Mouse (Mus musculus) stomach, embryonic 14.5 days (tissue): ENCODE data around the gene Agrn. TPM values are rescaled to one million over a fixed set of nuclear protein-coding genes. Genes with fewer than 3 reads are reported as not detected.
A peak's percentile ranks its signal among the peaks of the same experiment; 100 is the strongest.

ENCODE experiments used
- ATAC-seq: fragments of 200-750 bp; cut with Nextera tagmentation; 2 replicates; pipeline ENCODE4 v1.8.0; 2017; ENCODE audit warnings: low read depth, moderate TSS enrichment; ENCODE audit not compliant: insufficient number of reproducible peaks, insufficient read depth, low FRiP score
- H3K27ac ChIP-seq: fragments of 300-500 bp; sonication (generic); 2 replicates; pipeline ENCODE4 v1.5.1; 2014; ENCODE audit warnings: mild to moderate bottlenecking, low read length, moderate library complexity, mixed read lengths
- H3K27me3 ChIP-seq: fragments of 300-500 bp; sonication (generic); 2 replicates; pipeline ENCODE4 v1.6.1; 2014; ENCODE audit warnings: low read length, control low read depth, mixed read lengths; ENCODE audit not compliant: control insufficient read depth, insufficient read depth
- H3K36me3 ChIP-seq: fragments of 300-500 bp; sonication (generic); 2 replicates; pipeline ENCODE4 v1.6.1; 2014; ENCODE audit warnings: mild to moderate bottlenecking, control low read depth, low read length, moderate library complexity, mixed read lengths; ENCODE audit not compliant: control insufficient read depth, insufficient read depth
- H3K4me1 ChIP-seq: fragments of 300-500 bp; sonication (generic); 2 replicates; pipeline ENCODE4 v1.6.1; 2014; ENCODE audit warnings: low read length, control low read depth, mixed read lengths; ENCODE audit not compliant: control insufficient read depth, insufficient read depth
- H3K4me2 ChIP-seq: fragments of 300-500 bp; sonication (generic); replicated peaks from 2 replicates; pipeline ENCODE4 v1.6.1; 2014; ENCODE audit warnings: low read depth, low read length, control low read depth
- H3K4me3 ChIP-seq: fragments of 300-500 bp; sonication (generic); 2 replicates; pipeline ENCODE4 v1.5.1; 2014; ENCODE audit warnings: low read depth, low read length, control low read depth
- H3K9ac ChIP-seq: fragments of 300-500 bp; sonication (generic); replicated peaks from 2 replicates; pipeline ENCODE4 v1.6.1; 2014; ENCODE audit warnings: low read depth, mild to moderate bottlenecking, control low read depth, low read length, moderate library complexity, mixed read lengths
- H3K9me3 ChIP-seq: fragments of 300-500 bp; sonication (generic); 2 replicates; pipeline ENCODE4 v1.6.1; 2016; ENCODE audit warnings: low read depth, low read length, control low read depth; ENCODE audit not compliant: control insufficient read depth
- WGBS: fragments of 180-500 bp; shearing (Covaris S2); extraction: QIAGEN DNeasy Blood & Tissue Kit; methylation state at CpG from one replicate; pipeline ENCODE4 v1.1.7; 2014; 5-methylcytosine and 5-hydroxymethylcytosine counted together
- polyA plus RNA-seq: library from polyadenylated mRNA; unstranded; fragments of >200 nt; fragmentation: Nextera tagmentation; extraction: Ambion mirVana; gene quantifications from 2 replicates; pipeline ENCODE4 v1.2.1, GENCODE M21; 2014

Gene Agrn
- 83.0 and 84.1 TPM in 2 replicates for polyA plus RNA-seq

GRCm38 (mm10) chr4:156197131-156197828, at the start of gene Agrn:
Gene Agrn (minus strand): TSS chr4:156197488.
- Histone ChIP-seq H3K4me1 (peaks cover 37% of the 10 kb centered on the region), H3K27me3 (no peaks in the 10 kb centered on the region; the same call in 1 of the 2 replicates), H3K4me2 (peak within 1 kb of the TSS; percentile 92), H3K4me3 (peak within 1 kb of the TSS; percentile 92), H3K36me3 (peaks cover 14% of the 10 kb centered on the region), H3K27ac (peak within 1 kb of the TSS; percentile 91), H3K9me3 (no peaks in the 10 kb centered on the region), H3K9ac (peak within 1 kb of the TSS; percentile 87)
- peak; percentile 83 for ATAC-seq
- WGBS: 1% methylated on average over 45 of the region's 88 CpGs

GRCm38 (mm10) chr4:156236651-156237447, 39.6 kb upstream of the Agrn start:
- no peaks in the 10 kb centered on the region for H3K9me3 ChIP-seq
- 0 out of 2 replicates have a peak, but pooled peaks cover 5% of the 10 kb centered on the region for H3K4me1 ChIP-seq
- H3K4me3 ChIP-seq: peak overlapping the region; percentile 72
- 22% methylated on average over 55 of the region's 60 CpGs for WGBS
- peak overlapping the region; percentile 39; the same call in 1 of the 2 replicates for H3K9ac ChIP-seq
- no peaks in the 10 kb centered on the region for H3K27me3 ChIP-seq
- H3K36me3 ChIP-seq: peaks cover 53% of the 10 kb centered on the region
- no peak for ATAC-seq
- H3K27ac ChIP-seq: peak overlapping the region; percentile 52; the same call in 1 of the 2 replicates
- H3K4me2 ChIP-seq: peak overlapping the region; percentile 55

- H3K36me3 ChIP-seq: peaks cover 53% of the 10 kb centered on the region
- peak within 1 kb of the TSS; percentile 72 for H3K4me3 ChIP-seq
- ATAC-seq: peak; percentile 91
- no peaks in the 10 kb centered on the region for H3K9me3 ChIP-seq
- peak within 1 kb of the TSS; percentile 89 for H3K27ac ChIP-seq
- no peaks in the 10 kb centered on the region for H3K27me3 ChIP-seq
- 1% methylated on average over 78 of the region's 90 CpGs for WGBS
- H3K4me2 ChIP-seq: peak within 1 kb of the TSS; percentile 86
- peak within 1 kb of the TSS; percentile 72 for H3K9ac ChIP-seq
- 0 out of 2 replicates have a peak, but pooled peaks cover 5% of the 10 kb centered on the region for H3K4me1 ChIP-seq
These were observed 38.7 kb upstream of the Agrn start, which contains the start of gene Noc2l for GRCm38 (mm10) chr4:156235808-156236533. Gene Noc2l (plus strand): TSS chr4:156236010.

- peak overlapping the region; percentile 86 for H3K4me2 ChIP-seq
- H3K4me3 ChIP-seq: peak overlapping the region; percentile 72
- peaks cover 53% of the 10 kb centered on the region for H3K36me3 ChIP-seq
- H3K27ac ChIP-seq: 0 out of 2 replicates have a peak overlapping the region, but pooled peaks have one; percentile 89
- ATAC-seq: peak; percentile 10; the same call in 1 of the 2 replicates
- H3K4me1 ChIP-seq: 0 out of 2 replicates have a peak, but pooled peaks cover 5% of the 10 kb centered on the region
- no peak overlapping the region for H3K9ac ChIP-seq
- under 1% methylated on average over 15 of the region's 15 CpGs for WGBS
- H3K27me3 ChIP-seq: no peaks in the 10 kb centered on the region
- no peaks in the 10 kb centered on the region for H3K9me3 ChIP-seq
These were observed 38.1 kb upstream of the Agrn start for GRCm38 (mm10) chr4:156235360-156235770.

GRCm38 (mm10) chr4:156234701-156235213, 37.5 kb upstream of the Agrn start, which contains the start of gene Plekhn1:
Gene Plekhn1 (minus strand): TSS chr4:156234857.
- Histone ChIP-seq H3K9me3 (no peaks in the 10 kb centered on the region), H3K27ac (peak within 1 kb of the TSS; percentile 89), H3K4me3 (peak within 1 kb of the TSS; percentile 72), H3K4me2 (peak within 1 kb of the TSS; percentile 86), H3K9ac (peak within 1 kb of the TSS; percentile 72), H3K27me3 (no peaks in the 10 kb centered on the region), H3K4me1 (0 out of 2 replicates have a peak, but pooled peaks cover 5% of the 10 kb centered on the region), H3K36me3 (peaks cover 53% of the 10 kb centered on the region)
- WGBS: under 1% methylated on average over 43 of the region's 48 CpGs
- peak; percentile 33; the same call in 1 of the 2 replicates for ATAC-seq

- no peaks in the 10 kb centered on the region for H3K27me3 ChIP-seq
- peak overlapping the region; percentile 72 for H3K9ac ChIP-seq
- WGBS: 7% methylated on average over 17 of the region's 17 CpGs
- H3K4me3 ChIP-seq: peak overlapping the region; percentile 72
- H3K27ac ChIP-seq: no peak overlapping the region; the same call in 1 of the 2 replicates
- no peaks in the 10 kb centered on the region for H3K9me3 ChIP-seq
- H3K36me3 ChIP-seq: peaks cover 53% of the 10 kb centered on the region
- no peak for ATAC-seq
- H3K4me1 ChIP-seq: 0 out of 2 replicates have a peak, but pooled peaks cover 5% of the 10 kb centered on the region
- H3K4me2 ChIP-seq: peak overlapping the region; percentile 86
These were observed 36.8 kb upstream of the Agrn start for GRCm38 (mm10) chr4:156234021-156234501.

GRCm38 (mm10) chr4:156228393-156229024, 31.2 kb upstream of the Agrn start:
- no peaks in the 10 kb centered on the region for H3K9me3 ChIP-seq
- H3K4me2 ChIP-seq: peak overlapping the region; percentile 22; the same call in 1 of the 2 replicates
- peaks cover 41% of the 10 kb centered on the region for H3K36me3 ChIP-seq
- no peaks in the 10 kb centered on the region for H3K27me3 ChIP-seq
- H3K9ac ChIP-seq: no peak overlapping the region
- peaks cover 9% of the 10 kb centered on the region; the same call in 1 of the 2 replicates for H3K4me1 ChIP-seq
- no peak overlapping the region for H3K27ac ChIP-seq
- H3K4me3 ChIP-seq: peak overlapping the region; percentile 12; the same call in 1 of the 2 replicates
- peak; percentile 53; the same call in 1 of the 2 replicates for ATAC-seq
- 15% methylated on average over 12 of the region's 12 CpGs for WGBS
